Mouse (Mus musculus) left cerebral cortex, adult 6 months (tissue): Measurements from ENCODE around the gene Xlr5a. TPM values are rescaled to one million over a fixed set of nuclear protein-coding genes. Genes with fewer than 3 reads are reported as not detected.

Source experiments
- long read RNA-seq, 2 experiments: library from polyadenylated mRNA; unstranded; transcript quantifications; one replicate each; pipeline ENCODE4 v2.0.0; 2019 to 2020
- polyA plus RNA-seq: library from polyadenylated mRNA; unstranded; fragments of <200 nt; fragmentation: Nextera tagmentation; gene quantifications from 2 replicates; pipeline ENCODE4 v1.2.3, GENCODE M21; 2021

Gene Xlr5a
- 0.31 TPM in 1 of 2 replicates, not detected in the other for polyA plus RNA-seq
- long read RNA-seq, experiment 1: 0 reads
- long read RNA-seq, experiment 2: 0 reads

GRCm38 (mm10) chrX:73292876-73293275 lies at the start of gene Xlr5a, which contains the start of gene Xlr5c:
TSS of gene Xlr5a (minus strand) at chrX:73292976.
TSS of gene Xlr5c (minus strand) at chrX:73292976.

GRCm38 (mm10) chrX:73342483-73342895 lies 49.7 kb upstream of the Xlr5a start, which contains the start of gene Zfp275:
TSS of gene Zfp275 (plus strand) at chrX:73342621.

GRCm38 (mm10) chrX:73336740-73337139 lies 44.0 kb upstream of the Xlr5a start, which contains the start of gene Gm45015:
TSS of gene Gm45015 (minus strand) at chrX:73336840.

GRCm38 (mm10) chrX:73265270-73265669 lies 27.5 kb downstream of the Xlr5a start, which contains the start of gene Xlr3c:
TSS of gene Xlr3c (minus strand) at chrX:73265390.

DNA sequence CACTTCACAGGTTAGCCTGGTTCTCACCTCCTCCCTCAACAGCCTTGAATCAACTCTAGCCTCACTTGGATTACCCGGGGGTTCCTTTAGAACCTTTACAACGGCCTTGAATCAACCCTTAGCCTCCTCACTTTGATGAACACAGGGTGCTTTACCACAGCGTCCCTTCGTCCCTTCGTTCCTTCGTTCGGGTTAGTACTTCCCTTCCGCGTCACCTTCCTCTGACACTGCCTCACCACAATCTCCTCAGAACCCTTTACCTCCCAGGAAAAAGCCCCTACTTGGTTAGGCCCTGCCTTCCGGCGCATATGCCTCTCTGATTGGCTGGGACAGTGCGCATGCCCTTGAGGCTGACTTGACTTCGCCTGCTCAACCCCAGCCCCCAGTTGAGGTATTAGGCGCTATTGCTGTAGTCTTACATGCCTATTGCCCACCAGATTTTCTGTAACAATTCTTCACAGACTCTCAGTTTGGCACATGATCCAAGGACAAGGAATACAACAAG lies 49.9 kb downstream of the Xlr5a start, which contains the start of gene Xlr4c:
Gene Xlr4c (minus strand): TSS at position 310 of the 505 bp plus-strand sequence.

GRCm38 (mm10) chrX:73227914-73228605 lies 64.7 kb downstream of the Xlr5a start, which contains the start of gene F8a:
TSS of gene F8a (plus strand) at chrX:73228291.

GRCm38 (mm10) chrX:73213819-73214564 lies 78.8 kb downstream of the Xlr5a start, which contains the start of gene Xlr4b:
TSS of gene Xlr4b (plus strand) at chrX:73214333.

DNA sequence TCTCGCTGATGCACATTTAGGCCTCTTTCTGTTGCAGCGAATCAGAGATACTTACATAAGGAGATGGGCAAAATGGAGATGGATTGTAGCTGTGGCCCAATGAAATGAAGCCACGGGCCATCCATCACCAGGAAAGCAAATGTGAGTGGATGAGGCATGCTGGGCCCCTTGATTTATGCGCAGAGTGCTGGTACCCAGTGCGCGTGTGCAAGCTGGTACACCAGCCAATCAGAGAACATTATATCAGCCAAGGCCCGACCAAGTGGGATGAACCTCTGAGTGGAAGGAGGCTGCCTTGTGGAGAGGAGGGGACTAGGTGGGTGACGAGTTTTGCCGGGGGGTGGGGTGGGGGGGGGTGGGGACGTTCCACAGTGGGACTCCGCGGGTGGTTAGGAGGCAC lies 100.8 kb downstream of the Xlr5a start, which contains the start of gene Xlr3b:
Gene Xlr3b (plus strand): TSS at position 274 of the 400 bp plus-strand sequence.

GRCm38 (mm10) chrX:73176889-73177288 lies 115.9 kb downstream of the Xlr5a start, which contains the start of gene Spin2d:
TSS of gene Spin2d (minus strand) at chrX:73176989.

DNA sequence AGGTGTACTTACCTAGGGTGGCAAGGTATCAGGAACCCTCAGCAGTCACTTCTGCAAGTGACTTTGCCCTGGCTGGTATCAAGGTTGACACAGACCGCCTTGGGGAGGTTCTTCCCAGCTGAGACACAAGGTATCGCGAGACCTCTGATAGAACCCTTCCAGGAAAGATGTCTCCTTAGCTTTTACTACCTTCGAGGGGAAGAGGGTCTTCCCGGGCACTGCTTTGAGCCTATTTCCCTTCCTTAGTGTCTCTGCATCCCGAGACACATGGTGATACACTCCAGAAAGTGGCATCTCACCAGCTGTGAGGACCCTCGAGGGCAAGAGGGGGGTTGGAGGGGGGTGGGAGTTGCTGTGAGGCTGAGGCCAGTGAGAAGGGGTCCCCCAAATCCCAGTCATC lies 143.4 kb downstream of the Xlr5a start, which contains the start of gene DXBay18:
Gene DXBay18 (minus strand): TSS at position 101 of the 400 bp plus-strand sequence.

GRCm38 (mm10) chrX:73148496-73148895 lies 144.3 kb downstream of the Xlr5a start, which contains the start of gene Xlr5b:
TSS of gene Xlr5b (plus strand) at chrX:73148796.

DNA sequence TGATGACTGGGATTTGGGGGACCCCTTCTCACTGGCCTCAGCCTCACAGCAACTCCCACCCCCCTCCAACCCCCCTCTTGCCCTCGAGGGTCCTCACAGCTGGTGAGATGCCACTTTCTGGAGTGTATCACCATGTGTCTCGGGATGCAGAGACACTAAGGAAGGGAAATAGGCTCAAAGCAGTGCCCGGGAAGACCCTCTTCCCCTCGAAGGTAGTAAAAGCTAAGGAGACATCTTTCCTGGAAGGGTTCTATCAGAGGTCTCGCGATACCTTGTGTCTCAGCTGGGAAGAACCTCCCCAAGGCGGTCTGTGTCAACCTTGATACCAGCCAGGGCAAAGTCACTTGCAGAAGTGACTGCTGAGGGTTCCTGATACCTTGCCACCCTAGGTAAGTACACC lies 176.0 kb downstream of the Xlr5a start, which contains the start of gene Gm14685:
Gene Gm14685 (plus strand): TSS at position 301 of the 400 bp plus-strand sequence.

DNA sequence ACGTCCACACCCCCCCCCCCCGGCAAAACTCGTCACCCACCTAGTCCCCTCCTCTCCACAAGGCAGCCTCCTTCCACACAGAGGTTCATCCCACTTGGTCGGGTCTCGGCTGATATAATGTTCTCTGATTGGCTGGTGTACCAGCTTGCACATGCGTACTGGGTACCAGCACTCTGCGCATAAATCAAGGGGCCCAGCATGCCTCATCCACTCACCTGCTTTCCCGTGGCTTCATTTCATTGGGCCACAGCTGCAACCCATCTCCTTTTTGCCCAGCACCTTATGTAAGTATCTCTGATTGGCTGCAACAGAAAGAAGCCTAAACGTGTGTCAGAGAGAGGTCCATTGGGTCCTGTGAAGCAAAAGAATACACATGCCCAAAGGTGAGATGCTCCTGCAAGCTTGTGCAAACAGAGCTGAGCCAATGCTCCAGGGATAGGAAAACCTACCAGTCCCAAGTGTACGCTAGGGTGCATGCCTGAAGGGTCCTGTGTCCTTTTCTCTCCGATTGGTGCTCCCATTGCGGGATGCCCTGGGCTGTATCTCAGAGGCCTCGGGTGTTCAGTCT lies 195.8 kb downstream of the Xlr5a start, which contains the start of gene Xlr3a:
Gene Xlr3a (minus strand): TSS at position 155 of the 568 bp plus-strand sequence.

DNA sequence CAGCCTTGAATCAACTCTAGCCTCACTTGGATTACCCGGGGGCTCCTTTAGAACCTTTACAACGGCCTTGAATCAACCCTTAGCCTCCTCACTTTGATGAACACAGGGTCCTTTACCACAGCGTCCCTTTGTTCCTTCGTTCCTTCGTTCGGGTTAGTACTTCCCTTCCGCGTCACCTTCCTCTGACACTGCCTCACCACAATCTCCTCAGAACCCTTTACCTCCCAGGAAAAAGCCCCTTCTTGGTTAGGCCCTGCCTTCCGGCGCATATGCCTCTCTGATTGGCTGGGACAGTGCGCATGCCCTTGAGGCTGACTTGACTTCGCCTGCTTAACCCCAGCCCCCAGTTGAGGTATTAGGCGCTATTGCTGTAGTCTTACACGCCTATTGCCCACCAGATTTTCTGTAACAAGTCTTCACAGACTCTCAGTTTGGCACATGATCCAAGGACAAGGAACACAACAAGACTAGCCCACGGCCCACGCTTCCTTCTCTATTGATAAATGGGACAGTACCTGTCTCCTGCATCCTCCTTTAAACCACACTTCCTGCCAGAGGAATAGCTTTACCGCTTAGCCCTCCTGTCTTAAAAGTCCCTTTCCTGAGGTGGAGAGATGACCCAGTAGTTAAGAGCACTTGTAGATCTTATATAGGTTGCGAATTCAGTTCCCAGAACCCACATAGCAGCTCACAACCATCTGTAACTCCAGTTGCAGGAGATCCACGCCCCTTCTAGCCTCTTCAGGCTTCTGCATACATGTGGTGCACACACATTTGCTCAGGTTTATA lies 210.3 kb downstream of the Xlr5a start, which contains the start of gene Xlr4a:
Gene Xlr4a (minus strand): TSS at position 212 of the 789 bp plus-strand sequence.

GRCm38 (mm10) chrX:73064415-73064793 lies 228.4 kb downstream of the Xlr5a start, which contains the start of gene Pnma3:
TSS of gene Pnma3 (plus strand) at chrX:73064787.

Other genes with a start within 250 kb of the Xlr5a start
- 0.59 and 1.3 TPM in 2 replicates for gene Pnma3, start 228.2 kb downstream of the Xlr5a start, polyA plus RNA-seq
- gene Xlr4a, start 210.5 kb downstream of the Xlr5a start, polyA plus RNA-seq: 0.15 TPM in 1 of 2 replicates, not detected in the other
- 0.97 and 2.4 TPM in 2 replicates for gene Xlr3a, start 195.9 kb downstream of the Xlr5a start, polyA plus RNA-seq
- 0.37 TPM in 1 of 2 replicates, not detected in the other for gene Gm14685, start 175.9 kb downstream of the Xlr5a start, polyA plus RNA-seq
- not detected in 2 replicates for gene Xlr5b, start 144.2 kb downstream of the Xlr5a start, polyA plus RNA-seq
- 0.28 TPM in 1 of 2 replicates, not detected in the other for gene DXBay18, start 143.5 kb downstream of the Xlr5a start, polyA plus RNA-seq
- not detected in 2 replicates for gene Spin2d, start 116.0 kb downstream of the Xlr5a start, polyA plus RNA-seq
- 1.3 and 3.3 TPM in 2 replicates for gene Xlr3b, start 100.8 kb downstream of the Xlr5a start, polyA plus RNA-seq
- 0.48 TPM in 1 of 2 replicates, not detected in the other for gene Xlr4b, start 78.6 kb downstream of the Xlr5a start, polyA plus RNA-seq
- gene F8a, start 64.7 kb downstream of the Xlr5a start, polyA plus RNA-seq: 16.8 and 21.8 TPM in 2 replicates
- not detected in 2 replicates for gene Xlr4c, start 49.8 kb downstream of the Xlr5a start, polyA plus RNA-seq
- gene Xlr3c, start 27.6 kb downstream of the Xlr5a start, polyA plus RNA-seq: not detected in 2 replicates
- 0.20 TPM in 1 of 2 replicates, not detected in the other for gene Xlr5c, start within 50 bp of the Xlr5a start, polyA plus RNA-seq
- not detected in 2 replicates for gene Gm45015, start 43.9 kb upstream of the Xlr5a start, polyA plus RNA-seq
- gene Zfp275, start 49.6 kb upstream of the Xlr5a start, polyA plus RNA-seq: 3.4 and 3.9 TPM in 2 replicates
- gene Gm18336, start 105.8 kb upstream of the Xlr5a start, polyA plus RNA-seq: not detected in 2 replicates
- gene Zfp92, start 118.1 kb upstream of the Xlr5a start, polyA plus RNA-seq: 0.55 and 0.64 TPM in 2 replicates
- gene Trex2, start 142.4 kb upstream of the Xlr5a start, polyA plus RNA-seq: not detected in 2 replicates
- 13.6 and 16.0 TPM in 2 replicates for gene Haus7, start 166.1 kb upstream of the Xlr5a start, polyA plus RNA-seq
- 13.0 and 24.0 TPM in 2 replicates for gene Bgn, start 190.6 kb upstream of the Xlr5a start, polyA plus RNA-seq
- gene Atp2b3, start 210.1 kb upstream of the Xlr5a start, polyA plus RNA-seq: 12.5 and 14.4 TPM in 2 replicates